Mouse (Mus musculus) brain, embryonic 14.5 days (tissue): Measurements from ENCODE around the gene Naa25.

ENCODE experiments used
- CTCF ChIP-seq: fragments of 200-500 bp; IDR thresholded peaks from 2 replicates; pipeline ENCODE4 v1.5.1; 2012; ENCODE audit warnings: inconsistent platforms, mild to moderate bottlenecking, moderate library complexity, borderline replicate concordance; ENCODE audit not compliant: insufficient read depth, insufficient read length; ENCODE audit errors: extremely low read depth
- POLR2A ChIP-seq: fragments of 200-500 bp; IDR thresholded peaks from 2 replicates; pipeline ENCODE4 v1.6.1; 2012; ENCODE audit warnings: mild to moderate bottlenecking, inconsistent platforms, borderline replicate concordance; ENCODE audit not compliant: poor library complexity, insufficient read depth, insufficient read length, severe bottlenecking; ENCODE audit errors: extremely low read depth

DNA sequence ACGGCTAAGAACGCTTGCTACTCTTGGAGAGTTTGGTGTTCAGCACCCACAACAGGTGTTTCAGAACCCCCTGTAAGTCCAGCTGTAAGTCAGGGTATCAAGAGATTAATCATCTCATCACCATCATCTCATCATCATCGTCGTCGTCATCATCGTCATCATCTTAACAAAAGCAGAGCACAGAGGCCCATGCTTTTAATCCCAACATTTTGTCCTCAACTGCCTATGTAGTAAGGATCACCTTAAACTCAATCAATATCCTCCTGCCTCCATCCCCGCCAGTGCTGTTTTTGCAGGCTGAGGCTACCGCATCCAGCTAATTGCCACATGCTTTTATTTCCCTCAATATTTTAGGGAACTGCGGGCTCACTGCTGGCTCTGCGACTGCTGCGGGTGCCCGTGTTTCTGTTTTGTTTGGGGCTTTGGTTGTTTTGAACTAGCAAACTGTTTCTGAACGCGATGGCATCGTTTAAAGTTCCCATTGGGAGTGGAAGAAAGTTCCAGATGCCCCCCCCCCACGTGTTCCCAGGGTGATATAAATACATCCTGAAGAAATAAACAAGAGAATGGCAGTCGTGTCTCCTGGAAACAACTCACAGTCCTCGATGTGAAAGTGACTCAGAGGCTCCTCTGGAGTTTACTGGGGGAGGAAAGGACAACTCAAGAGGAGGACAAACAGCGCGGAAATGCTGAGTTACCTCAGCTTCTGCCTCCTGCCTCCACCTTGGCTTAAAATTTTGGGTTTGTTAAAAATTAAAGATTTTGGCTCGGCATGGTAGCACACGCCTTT, 11.4 kb upstream of the Naa25 start:
- no peak for TF ChIP-seq POLR2A
- TF ChIP-seq CTCF, result no peak
